Mouse (Mus musculus): ENCODE data around the gene Nptxr.

GRCm38 (mm10) chr15:79845986-79846385, 41.4 kb upstream of the Nptxr start:
- TF ChIP-seq UBTF (IDR thresholded peaks at IDR 0.05; ENCODE audit: low read depth, low read length) = no peak
- no peak for TF ChIP-seq CTCF (conservative IDR thresholded peaks at IDR 0.05 in 1 of 2, IDR thresholded peaks at IDR 0.05 in 1 of 2; ENCODE audit: low read depth in 2 of 2, low read length in 2 of 2)
- no peak for TF ChIP-seq MAZ (IDR thresholded peaks at IDR 0.05; ENCODE audit: low read depth, low read length)
- no peak for TF ChIP-seq POLR2A (IDR thresholded peaks at IDR 0.05; ENCODE audit: low read depth, low read length)
- TF ChIP-seq MXI1 (IDR thresholded peaks at IDR 0.05; ENCODE audit: low read depth, low read length) = no peak
- TF ChIP-seq TCF12 (IDR thresholded peaks at IDR 0.05; ENCODE audit: low read depth, low read length) = no peak
- no peak for TF ChIP-seq ZNF384 (IDR thresholded peaks at IDR 0.05; ENCODE audit: low read depth, low read length)
- TF ChIP-seq ETS1 (conservative IDR thresholded peaks at IDR 0.05; ENCODE audit: low read depth, low read length) = no peak
- no peak for TF ChIP-seq MAX (IDR thresholded peaks at IDR 0.05; ENCODE audit: low read length)
- TF ChIP-seq MAFK (IDR thresholded peaks at IDR 0.05; ENCODE audit: insufficient replicate concordance, low read length) = no peak

Data from CH12.LX (cell line).